Mouse (Mus musculus) left cerebral cortex, adult 2 months (tissue): ENCODE data around the gene Akap5. TPM values are rescaled to one million over a fixed set of nuclear protein-coding genes. Genes with fewer than 3 reads are reported as not detected.

Experiments used
- DNase-seq, 2 experiments: peaks; one replicate each; pipeline ENCODE4 v3.0.0; 2021 to 2022; ENCODE audit warnings: low spot score in 2 of 2, mixed read lengths in 1 of 2; ENCODE audit errors: extremely low spot score in 1 of 2
- H3K27ac ChIP-seq: fragments of 200-600 bp; 2 replicates; pipeline ENCODE4 v1.8.1; 2022
- H3K4me3 ChIP-seq: fragments of 200-600 bp; 2 replicates; pipeline ENCODE4 v1.8.1; 2022
- CTCF ChIP-seq: fragments of 200-600 bp; IDR thresholded peaks from 2 replicates; pipeline ENCODE4 v1.8.1; 2022; ENCODE audit warnings: antibody characterized with exemption, mild to moderate bottlenecking, moderate library complexity
- intact Hi-C: fragments of 180-260 bp; cut with DNase I; formaldehyde crosslinking; loops from one replicate; pipeline ENCODE4 v1.15.1; 2025
- total RNA-seq, 2 experiments: library from RNA; stranded (reverse); gene quantifications; 2 replicates each; pipeline ENCODE4 v1.2.3; 2021

The Akap5 gene
- total RNA-seq, 2 experiments from 2014 or later, result 85.4 to 93.5 TPM

GRCm38 (mm10) chr12:76293192-76293591, 31.5 kb upstream of the Akap5 start:
- intact Hi-C loops, result loop anchor here (2.0 kb wide), 1 partner anchor 48 kb away; no protein-coding TSS in a partner anchor
- TF ChIP-seq CTCF, result peak; percentile 78
- Histone ChIP-seq H3K4me3 (no peak overlapping the region), H3K27ac (no peak overlapping the region)
- peak; percentile 64 to 72 for DNase-seq

DNA sequence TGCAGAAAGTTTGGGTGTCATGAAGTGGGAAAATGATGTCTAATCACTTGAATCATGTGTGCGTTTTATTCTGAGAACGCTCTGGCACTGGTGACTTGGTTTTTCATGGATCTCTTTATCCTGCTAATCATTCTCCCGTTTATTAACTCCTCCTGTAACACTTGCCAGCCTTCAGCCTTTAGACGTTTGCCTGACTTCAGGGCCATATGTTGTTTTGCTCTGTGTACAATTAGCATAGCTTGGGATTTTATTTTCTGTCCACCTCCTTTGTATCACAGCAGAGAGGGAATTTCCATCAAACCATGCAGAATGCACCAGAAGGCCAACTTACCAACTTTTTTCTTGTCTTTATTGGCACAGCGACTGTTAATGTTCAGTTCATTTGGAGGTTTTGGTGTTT, 26.9 kb upstream of the Akap5 start:
- no peak for TF ChIP-seq CTCF
- Histone ChIP-seq H3K4me3 (no peak overlapping the region), H3K27ac (no peak overlapping the region)
- no peak for DNase-seq
- intact Hi-C loops, result no loop called here

DNA sequence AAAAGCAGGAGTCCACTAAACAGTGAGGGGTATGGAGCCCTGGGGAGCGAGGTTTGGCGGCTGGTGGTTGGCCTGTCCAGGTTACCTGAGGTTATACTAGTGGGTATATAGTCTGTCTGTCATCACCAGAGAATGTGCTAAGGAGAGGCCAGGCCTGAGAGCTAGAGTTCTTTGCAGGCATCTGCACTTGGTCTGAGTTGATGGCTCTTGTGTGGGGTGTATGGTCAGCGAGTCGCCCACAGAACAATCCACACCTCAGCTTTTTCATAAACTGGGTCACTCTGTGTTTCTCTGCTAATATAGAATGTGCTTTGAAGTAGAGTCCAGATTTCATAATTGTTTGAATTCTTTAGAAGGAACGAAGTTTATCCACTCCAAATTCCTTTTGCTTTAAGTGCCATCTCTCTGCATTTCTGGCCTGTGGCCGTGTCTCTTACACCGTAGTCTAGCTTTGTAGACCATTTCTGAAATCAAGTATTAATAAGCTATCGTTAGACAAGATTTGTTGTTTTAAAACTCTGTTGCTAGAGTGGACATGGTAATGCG, 25.3 kb upstream of the Akap5 start:
- TF ChIP-seq CTCF, result no peak
- intact Hi-C loops, result no loop called here
- no peak overlapping the region for H3K4me3 ChIP-seq
- DNase-seq, result no peak
- no peak overlapping the region; the same call in 1 of the 2 replicates for H3K27ac ChIP-seq

DNA sequence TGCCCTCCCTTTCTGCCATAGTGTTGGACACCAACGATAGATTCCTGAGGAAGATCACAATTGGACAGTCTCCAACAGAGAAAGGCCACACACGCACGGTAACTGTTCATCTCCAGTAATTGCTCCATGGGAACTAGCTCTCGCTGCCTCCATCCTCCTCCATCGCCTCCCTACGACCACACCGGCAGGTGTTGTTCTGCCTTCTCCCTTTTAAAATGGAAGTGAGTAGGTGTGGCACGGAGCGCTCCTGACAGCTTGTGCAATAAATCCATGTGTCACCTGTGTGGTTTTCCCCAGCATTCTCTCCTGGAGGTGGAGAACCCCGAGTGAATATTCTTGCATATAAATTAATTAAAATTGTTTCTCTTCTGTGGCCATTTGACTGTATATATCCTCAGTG, 24.3 kb upstream of the Akap5 start:
- H3K27ac ChIP-seq, result 0 out of 2 replicates have a peak overlapping the region, but pooled peaks have one; percentile 1
- intact Hi-C loops, result no loop called here
- TF ChIP-seq CTCF, result no peak
- no peak overlapping the region for H3K4me3 ChIP-seq
- no peak for DNase-seq

GRCm38 (mm10) chr12:76303474-76303873, 21.2 kb upstream of the Akap5 start:
- no peak overlapping the region for H3K4me3 ChIP-seq
- intact Hi-C loops, result no loop called here
- peak overlapping the region; percentile 10 for H3K27ac ChIP-seq
- no peak for TF ChIP-seq CTCF
- no peak for DNase-seq

- H3K27ac ChIP-seq, result peak overlapping the region; percentile 10
- TF ChIP-seq CTCF, result no peak
Measured at GRCm38 (mm10) chr12:76304199-76304598, 20.5 kb upstream of the Akap5 start.

DNA sequence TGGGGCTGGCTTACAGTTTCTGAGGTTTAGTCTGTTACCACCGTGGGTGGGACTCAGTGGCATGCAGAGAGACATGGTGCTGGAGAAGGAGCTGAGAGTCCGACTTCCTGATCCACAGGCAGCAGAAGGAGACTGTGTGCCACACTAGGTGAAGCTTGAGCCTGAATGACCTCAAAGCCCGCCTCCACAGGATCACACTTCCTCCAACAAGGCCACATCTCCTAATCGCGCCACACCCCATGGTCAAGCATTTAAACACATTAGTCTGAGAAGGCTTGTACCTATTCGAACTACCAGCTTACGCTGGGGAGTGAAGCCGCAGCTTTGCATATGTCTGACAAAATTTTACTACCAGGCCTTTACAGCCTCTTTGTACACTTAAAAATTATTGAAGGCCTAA, 19.6 kb upstream of the Akap5 start:
- no peak overlapping the region for H3K4me3 ChIP-seq
- TF ChIP-seq CTCF, result no peak
- no peak for DNase-seq
- no peak overlapping the region for H3K27ac ChIP-seq
- intact Hi-C loops, result no loop called here

More at GRCm38 (mm10) chr12:76304199-76304598, 20.5 kb upstream of the Akap5 start:
- DNase-seq, result no peak
- H3K4me3 ChIP-seq, result no peak overlapping the region
- intact Hi-C loops, result no loop called here

DNA sequence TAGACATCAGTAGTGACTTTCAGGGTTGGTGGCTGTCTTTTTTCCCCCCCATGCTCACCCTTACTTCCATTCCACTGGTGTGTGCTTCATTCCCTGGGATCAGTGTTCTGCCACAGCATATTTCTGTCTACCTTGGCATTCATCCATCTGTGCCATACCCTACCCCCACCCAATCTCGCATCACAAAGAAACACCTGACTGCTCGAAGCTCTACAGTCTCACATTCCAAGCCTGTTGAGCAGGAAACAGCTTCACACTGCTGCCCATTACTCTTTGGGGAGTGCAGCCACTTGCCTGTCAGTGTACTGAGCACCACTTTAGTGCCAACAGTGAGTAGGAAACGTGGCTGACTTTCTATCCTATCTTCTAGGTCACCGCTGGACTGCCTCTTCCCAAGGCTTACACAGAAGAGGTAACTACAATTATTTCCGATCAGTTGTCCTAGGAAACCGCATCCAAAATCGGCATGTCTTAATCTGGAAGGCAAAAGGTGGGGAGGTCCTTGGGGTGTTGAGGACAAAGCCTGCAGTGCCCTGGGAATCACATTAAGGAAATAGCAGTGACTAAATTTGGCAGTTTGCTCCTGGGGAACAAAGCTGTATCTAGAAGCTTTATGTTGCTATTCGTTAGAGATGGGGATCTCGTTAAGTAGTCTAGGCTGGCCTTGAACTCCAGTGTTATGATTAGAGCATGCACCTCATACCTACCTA, 17.7 kb upstream of the Akap5 start:
- DNase-seq, result no peak
- no peak for TF ChIP-seq CTCF
- Histone ChIP-seq H3K27ac (peak overlapping the region; percentile 68; the same call in 1 of the 2 replicates), H3K4me3 (no peak overlapping the region)
- intact Hi-C loops, result no loop called here

- Histone ChIP-seq H3K27ac (peak overlapping the region; percentile 68; the same call in 1 of the 2 replicates), H3K4me3 (no peak overlapping the region)
- TF ChIP-seq CTCF, result no peak
- peak; percentile 41 to 46 for DNase-seq
- intact Hi-C loops, result no loop called here
Measured at GRCm38 (mm10) chr12:76307964-76308363, 16.7 kb upstream of the Akap5 start.

DNA sequence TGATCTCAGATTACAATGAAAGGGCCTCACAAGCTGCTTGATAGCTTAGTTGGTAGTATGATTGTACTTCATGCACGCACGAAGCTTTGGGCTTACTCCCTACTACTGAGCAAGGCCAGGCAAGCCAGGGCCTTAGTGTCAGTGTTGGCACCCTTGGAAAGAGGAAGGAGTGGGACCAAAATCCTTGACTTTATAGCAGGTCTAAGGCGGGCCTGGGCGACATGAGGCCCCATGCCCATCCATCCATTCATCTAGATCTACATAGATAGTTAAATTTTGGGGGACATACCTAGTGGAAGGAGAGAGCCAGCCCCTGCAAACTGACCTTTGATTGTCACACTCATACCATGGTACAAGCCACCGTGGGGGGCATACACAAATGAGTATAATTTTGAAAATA, 16.3 kb upstream of the Akap5 start:
- DNase-seq, result no peak
- peak overlapping the region; percentile 63 for H3K27ac ChIP-seq
- intact Hi-C loops, result no loop called here
- H3K4me3 ChIP-seq, result no peak overlapping the region
- TF ChIP-seq CTCF, result no peak

- Histone ChIP-seq H3K4me3 (no peak overlapping the region), H3K27ac (no peak overlapping the region)
- TF ChIP-seq CTCF, result no peak
- DNase-seq, result no peak
- intact Hi-C loops, result no loop called here
Measured at GRCm38 (mm10) chr12:76310007-76310406, 14.7 kb upstream of the Akap5 start.

DNA sequence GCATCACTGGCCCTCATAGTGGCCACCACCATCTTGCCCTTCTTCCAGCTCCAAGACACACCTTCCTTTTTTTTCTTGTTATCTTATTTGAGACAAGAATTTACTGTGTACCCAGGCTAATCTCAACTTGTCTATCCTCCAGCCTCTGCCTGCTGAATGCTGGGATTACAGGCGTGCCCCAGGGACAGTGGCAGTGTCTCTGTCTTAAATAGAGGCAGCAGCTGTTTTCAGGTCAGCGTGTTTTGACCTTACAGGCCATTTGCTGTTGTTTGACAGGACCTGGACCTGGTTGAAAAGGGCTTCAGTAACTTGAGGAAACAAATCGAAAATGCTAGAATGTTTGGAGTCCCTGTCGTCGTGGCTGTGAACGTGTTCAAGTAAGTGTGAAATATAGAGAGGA, 14.1 kb upstream of the Akap5 start:
- Histone ChIP-seq H3K27ac (no peak overlapping the region), H3K4me3 (no peak overlapping the region)
- no peak for TF ChIP-seq CTCF
- intact Hi-C loops, result no loop called here
- DNase-seq, result no peak

- intact Hi-C loops, result no loop called here
- H3K27ac ChIP-seq, result no peak overlapping the region
- no peak overlapping the region for H3K4me3 ChIP-seq
- DNase-seq, result no peak
- no peak for TF ChIP-seq CTCF
Measured at GRCm38 (mm10) chr12:76311227-76311626, 13.5 kb upstream of the Akap5 start.
